Mouse (Mus musculus): ENCODE results near the gene Hecw1. TPM values are rescaled to one million over a fixed set of nuclear protein-coding genes. Genes with fewer than 3 reads are reported as not detected.
A peak's percentile ranks its signal among the peaks of the same experiment; 100 is the strongest.

Hecw1 gene
- total RNA-seq (2021), result 100 to 1,000 TPM; 131 to 135 TPM

GRCm38 (mm10) chr13:14522906-14523269 is at the start of gene Hecw1:
Gene Hecw1, minus strand, starts transcription at chr13:14523228.
- DNase-seq (ENCODE audit: low spot score in 2 of 2), result peak; percentile 60 to 75
- intact Hi-C loops (cut with DNase I), result loop anchor here (5.0 kb wide), 2 partner anchors 89 to 96 kb away; partner anchors contain the start of genes Mrpl32 and Psma2

- intact Hi-C loops (cut with DNase I), result no loop called here
- no peak for DNase-seq (ENCODE audit: low spot score in 2 of 2)
These were observed 38.3 kb upstream of the Hecw1 start for GRCm38 (mm10) chr13:14561336-14561735.

GRCm38 (mm10) chr13:14552628-14553027 is 29.6 kb upstream of the Hecw1 start:
- intact Hi-C loops (cut with DNase I), result no loop called here

GRCm38 (mm10) chr13:14542860-14543259 is 19.8 kb upstream of the Hecw1 start:
- DNase-seq (ENCODE audit: low spot score in 2 of 2), result no peak
- intact Hi-C loops (cut with DNase I), result no loop called here

More at GRCm38 (mm10) chr13:14552628-14553027, 29.6 kb upstream of the Hecw1 start:
- no peak for DNase-seq (ENCODE audit: low spot score in 2 of 2)

- intact Hi-C loops (cut with DNase I), result loop anchor here (5.0 kb wide), 2 partner anchors 90 to 95 kb away; partner anchors contain the start of genes Mrpl32 and Psma2
- DNase-seq (ENCODE audit: low spot score in 2 of 2), result peak; percentile 57 to 76
These were observed 711 bp downstream of the Hecw1 start for GRCm38 (mm10) chr13:14522128-14522905.

GRCm38 (mm10) chr13:14521746-14522127 is 1.3 kb downstream of the Hecw1 start:
- DNase-seq (ENCODE audit: low spot score in 2 of 2), result peak in 1 of 2 experiments; percentile 71
- intact Hi-C loops (cut with DNase I), result loop anchor here (5.0 kb wide), 2 partner anchors 91 to 94 kb away; partner anchors contain the start of genes Mrpl32 and Psma2

GRCm38 (mm10) chr13:14519605-14520004 is 3.4 kb downstream of the Hecw1 start:
- peak in 1 of 2 experiments; percentile 22 for DNase-seq (ENCODE audit: low spot score in 2 of 2)
- intact Hi-C loops (cut with DNase I), result loop anchor here (5.0 kb wide), 2 partner anchors 92 to 93 kb away; partner anchors contain the start of genes Mrpl32 and Psma2

- intact Hi-C loops (cut with DNase I), result no loop called here
- no peak for DNase-seq (ENCODE audit: low spot score in 2 of 2)
These were observed 5.5 kb downstream of the Hecw1 start for GRCm38 (mm10) chr13:14517478-14517877.

- intact Hi-C loops (cut with DNase I), result no loop called here
- DNase-seq (ENCODE audit: low spot score in 2 of 2), result no peak
These were observed 7.9 kb downstream of the Hecw1 start for GRCm38 (mm10) chr13:14515106-14515505.

GRCm38 (mm10) chr13:14513934-14514333 is 9.1 kb downstream of the Hecw1 start:
- no peak for DNase-seq (ENCODE audit: low spot score in 2 of 2)
- intact Hi-C loops (cut with DNase I), result no loop called here

GRCm38 (mm10) chr13:14506765-14507164 is 16.3 kb downstream of the Hecw1 start:
- intact Hi-C loops (cut with DNase I), result no loop called here
- no peak for DNase-seq (ENCODE audit: low spot score in 2 of 2)

GRCm38 (mm10) chr13:14500251-14500650 is 22.8 kb downstream of the Hecw1 start:
- intact Hi-C loops (cut with DNase I), result no loop called here

GRCm38 (mm10) chr13:14498780-14499179 is 24.2 kb downstream of the Hecw1 start:
- intact Hi-C loops (cut with DNase I), result no loop called here
- DNase-seq (ENCODE audit: low spot score in 2 of 2), result peak in 1 of 2 experiments; percentile 37

More at GRCm38 (mm10) chr13:14500251-14500650, 22.8 kb downstream of the Hecw1 start:
- DNase-seq (ENCODE audit: low spot score in 2 of 2), result no peak

- intact Hi-C loops (cut with DNase I), result no loop called here
These were observed 26.1 kb downstream of the Hecw1 start for GRCm38 (mm10) chr13:14496954-14497353.

GRCm38 (mm10) chr13:14487812-14488211 is 35.2 kb downstream of the Hecw1 start:
- no peak for DNase-seq (ENCODE audit: low spot score in 2 of 2)
- intact Hi-C loops (cut with DNase I), result no loop called here

More at GRCm38 (mm10) chr13:14496954-14497353, 26.1 kb downstream of the Hecw1 start:
- no peak for DNase-seq (ENCODE audit: low spot score in 2 of 2)

GRCm38 (mm10) chr13:14471121-14471520 is 51.9 kb downstream of the Hecw1 start:
- no peak for DNase-seq (ENCODE audit: low spot score in 2 of 2)
- intact Hi-C loops (cut with DNase I), result no loop called here

- no peak for DNase-seq (ENCODE audit: low spot score in 2 of 2)
- intact Hi-C loops (cut with DNase I), result no loop called here
These were observed 55.5 kb downstream of the Hecw1 start for GRCm38 (mm10) chr13:14467517-14467916.

- no peak for DNase-seq (ENCODE audit: low spot score in 2 of 2)
- intact Hi-C loops (cut with DNase I), result no loop called here
These were observed 62.0 kb downstream of the Hecw1 start for GRCm38 (mm10) chr13:14461036-14461435.

- intact Hi-C loops (cut with DNase I), result no loop called here
- DNase-seq (ENCODE audit: low spot score in 2 of 2), result no peak
These were observed 66.0 kb downstream of the Hecw1 start for GRCm38 (mm10) chr13:14457043-14457442.

GRCm38 (mm10) chr13:14439540-14439939 is 83.5 kb downstream of the Hecw1 start:
- intact Hi-C loops (cut with DNase I), result no loop called here

More at GRCm38 (mm10) chr13:14439540-14439939, 83.5 kb downstream of the Hecw1 start:
- DNase-seq (ENCODE audit: low spot score in 2 of 2), result no peak

Data from left cerebral cortex, postnatal 36 days (tissue).